Mouse (Mus musculus) liver, adult 2 months (tissue): ENCODE measurements at regions not wholly inside any gene's neighbourhood (a gene's known extent, or its start where the extent isn't known, plus 50 kb on each side); places are given as distances from the start of the nearest gene placed in this dataset.

Experiments
- DNase-seq: peaks from one replicate; pipeline ENCODE4 v3.0.0-alpha.2; 2011; ENCODE audit warnings: low read depth, low spot score; ENCODE audit errors: extremely low read depth
- H3K27ac ChIP-seq: fragments of 200-500 bp; replicated peaks from 2 replicates; pipeline ENCODE4 v1.5.1; 2012; ENCODE audit warnings: low read depth, mild to moderate bottlenecking, control low read depth, inconsistent platforms, low read length; ENCODE audit not compliant: insufficient read depth
- H3K27me3 ChIP-seq: fragments of 200-500 bp; 2 replicates; pipeline ENCODE4 v1.6.1; 2012; ENCODE audit warnings: mild to moderate bottlenecking, moderate library complexity, low read length, inconsistent platforms; ENCODE audit not compliant: control insufficient read depth, insufficient read depth
- H3K36me3 ChIP-seq: fragments of 200-500 bp; 2 replicates; pipeline ENCODE4 v1.6.1; 2012; ENCODE audit warnings: low read length, inconsistent platforms; ENCODE audit not compliant: control insufficient read depth, insufficient read depth
- H3K4me1 ChIP-seq: fragments of 200-500 bp; 2 replicates; pipeline ENCODE4 v1.6.1; 2011; ENCODE audit warnings: low read length; ENCODE audit not compliant: control insufficient read depth, insufficient read depth
- H3K4me3 ChIP-seq: fragments of 200-500 bp; 2 replicates; pipeline ENCODE4 v1.5.1; 2011; ENCODE audit warnings: low read depth, mild to moderate bottlenecking, control low read depth, low read length, moderate library complexity; ENCODE audit not compliant: insufficient read depth
- H3K79me2 ChIP-seq: fragments of 200-500 bp; 2 replicates; pipeline ENCODE4 v1.6.1; 2012; ENCODE audit warnings: inconsistent platforms, mild to moderate bottlenecking, low read length, moderate library complexity; ENCODE audit not compliant: control insufficient read depth, insufficient read depth
- H3K9ac ChIP-seq: fragments of 200-500 bp; 2 replicates; pipeline ENCODE4 v1.6.1; 2012; ENCODE audit warnings: low read depth, mild to moderate bottlenecking, control low read depth, inconsistent platforms, low read length
- CTCF ChIP-seq: fragments of 200-500 bp; IDR thresholded peaks from 2 replicates; pipeline ENCODE4 v1.5.1; 2011; ENCODE audit warnings: low read depth, low read length, control low read depth
- POLR2A ChIP-seq: fragments of 200-500 bp; IDR thresholded peaks from 2 replicates; pipeline ENCODE4 v1.6.1; 2011; ENCODE audit warnings: low read length, control low read depth; ENCODE audit not compliant: insufficient read depth; ENCODE audit errors: extremely low read depth
- WGBS: fragments of 180-500 bp; shearing (Covaris S2); methylation state at CpG from one replicate; pipeline ENCODE4 v1.1.7; 2018; 5-methylcytosine and 5-hydroxymethylcytosine counted together

- DNase-seq, result no peak
- Histone ChIP-seq H3K79me2 (no peaks in the 10 kb centered on the region), H3K4me3 (no peak overlapping the region), H3K36me3 (no peaks in the 10 kb centered on the region), H3K9ac (no peak overlapping the region), H3K27ac (no peak overlapping the region), H3K27me3 (no peaks in the 10 kb centered on the region), H3K4me1 (peaks cover 3% of the 10 kb centered on the region; the same call in 1 of the 2 replicates)
- WGBS, result 85% methylated on average over 7 of the region's 7 CpGs
- TF ChIP-seq CTCF, result no peak
Observed at GRCm38 (mm10) chr14:114946321-114946720, 145.7 kb upstream of the Gpc5 start.

GRCm38 (mm10) chr14:114948341-114949155 is 143.5 kb upstream of the Gpc5 start:
- Histone ChIP-seq H3K9ac (0 out of 2 replicates have a peak overlapping the region, but pooled peaks have one; percentile 1), H3K4me3 (peak overlapping the region; percentile 20), H3K36me3 (no peaks in the 10 kb centered on the region), H3K4me1 (no peaks in the 10 kb centered on the region), H3K27ac (peak overlapping the region; percentile 47; the same call in 1 of the 2 replicates), H3K27me3 (no peaks in the 10 kb centered on the region), H3K79me2 (no peaks in the 10 kb centered on the region)
- WGBS, result 62% methylated on average over 21 of the region's 21 CpGs
- no peak for DNase-seq
- no peak for TF ChIP-seq POLR2A
- no peak for TF ChIP-seq CTCF

- WGBS, result 64% methylated on average over 5 of the region's 5 CpGs
- no peak for DNase-seq
Observed at GRCm38 (mm10) chr14:114949156-114949496, 142.9 kb upstream of the Gpc5 start.

GRCm38 (mm10) chr14:114952280-114952679 is 139.7 kb upstream of the Gpc5 start:
- WGBS, result 29% methylated on average over 5 of the region's 5 CpGs
- Histone ChIP-seq H3K4me1 (no peaks in the 10 kb centered on the region), H3K79me2 (no peaks in the 10 kb centered on the region), H3K27me3 (no peaks in the 10 kb centered on the region), H3K36me3 (no peaks in the 10 kb centered on the region), H3K27ac (no peak overlapping the region), H3K9ac (no peak overlapping the region), H3K4me3 (no peak overlapping the region)
- no peak for DNase-seq
- TF ChIP-seq CTCF, result no peak
- no peak for TF ChIP-seq POLR2A

More at GRCm38 (mm10) chr14:114949156-114949496, 142.9 kb upstream of the Gpc5 start:
- Histone ChIP-seq H3K27ac (0 out of 2 replicates have a peak overlapping the region, but pooled peaks have one; percentile 44), H3K79me2 (no peaks in the 10 kb centered on the region), H3K36me3 (no peaks in the 10 kb centered on the region), H3K4me1 (no peaks in the 10 kb centered on the region), H3K27me3 (no peaks in the 10 kb centered on the region), H3K9ac (no peak overlapping the region), H3K4me3 (peak overlapping the region; percentile 20)
- no peak for TF ChIP-seq POLR2A
- TF ChIP-seq CTCF, result no peak

DNA sequence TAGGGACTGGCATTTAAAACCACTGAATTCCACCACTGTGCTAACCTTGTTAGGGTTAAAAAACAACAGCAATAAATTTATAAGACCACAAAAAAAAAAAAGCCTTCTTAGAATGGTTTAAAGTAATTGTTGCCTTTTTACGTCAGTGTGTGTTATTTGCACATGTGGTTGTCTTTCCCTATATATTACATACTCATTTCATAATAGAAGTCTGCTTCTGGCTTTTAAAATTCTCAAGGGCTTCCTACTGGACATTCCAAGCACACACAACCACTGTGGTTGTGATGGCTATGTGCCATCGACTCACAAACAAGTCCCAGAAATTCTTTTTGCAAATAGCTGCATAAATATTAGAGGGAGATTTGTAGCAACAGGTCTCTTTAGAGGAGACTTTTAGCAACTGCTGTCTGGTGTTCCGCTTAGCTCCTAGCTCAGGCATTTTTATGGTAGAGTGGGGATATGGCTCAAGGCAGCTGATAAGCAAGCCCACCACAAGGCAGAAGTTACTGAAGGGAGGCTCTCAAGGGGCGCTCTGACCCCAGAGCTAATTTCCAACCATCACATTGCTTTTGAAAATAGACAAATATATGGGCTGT is 138.8 kb upstream of the Gpc5 start:
- no peaks in the 10 kb centered on the region for H3K79me2 ChIP-seq
- TF ChIP-seq POLR2A (no peak), CTCF (no peak)
- no peaks in the 10 kb centered on the region for H3K36me3 ChIP-seq
- no peaks in the 10 kb centered on the region for H3K27me3 ChIP-seq
- no peak for DNase-seq
- H3K4me3 ChIP-seq, result no peak overlapping the region
- H3K27ac ChIP-seq, result no peak overlapping the region
- no peaks in the 10 kb centered on the region for H3K4me1 ChIP-seq
- 89% methylated on average over 4 of the region's 4 CpGs for WGBS
- no peak overlapping the region for H3K9ac ChIP-seq

DNA sequence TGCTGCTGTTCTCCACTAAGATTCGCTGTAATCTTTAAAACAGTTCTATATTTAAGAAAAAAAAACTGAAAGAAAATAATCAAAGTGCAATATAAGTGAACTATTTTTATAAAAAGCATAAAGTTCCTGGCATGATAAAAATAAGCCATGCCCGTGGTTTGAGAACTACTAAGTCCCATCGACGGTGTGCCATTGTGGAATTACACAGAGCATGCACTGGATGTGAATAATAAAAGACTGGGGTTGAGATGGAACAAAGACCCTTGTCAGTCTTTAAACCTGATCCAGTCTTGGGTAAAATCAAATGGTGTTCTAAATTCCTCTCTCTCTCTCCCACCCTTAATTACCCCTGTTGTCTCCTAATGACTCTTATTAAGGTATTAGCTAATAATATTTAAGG is 137.7 kb upstream of the Gpc5 start:
- 85% methylated on average over 4 of the region's 4 CpGs for WGBS
- TF ChIP-seq CTCF, result no peak
- no peak for TF ChIP-seq POLR2A
- H3K27ac ChIP-seq, result no peak overlapping the region
- DNase-seq, result no peak
- no peak overlapping the region for H3K4me3 ChIP-seq
- H3K36me3 ChIP-seq, result no peaks in the 10 kb centered on the region
- H3K27me3 ChIP-seq, result no peaks in the 10 kb centered on the region
- H3K9ac ChIP-seq, result no peak overlapping the region
- no peaks in the 10 kb centered on the region for H3K4me1 ChIP-seq
- H3K79me2 ChIP-seq, result no peaks in the 10 kb centered on the region
